Mouse (Mus musculus) inflammation-experienced regulatory T-cells, adult 6 months (primary cell): ENCODE data around the gene Chrne. TPM values are rescaled to one million over a fixed set of nuclear protein-coding genes. Genes with fewer than 3 reads are reported as not detected.

Experiments
- ATAC-seq: one replicate; pipeline ENCODE4 v1.8.0; 2017
- polyA plus RNA-seq, 3 experiments: library from polyadenylated mRNA; unstranded; fragments of 100-300 nt; shearing (Covaris generic); gene quantifications; one replicate each; pipeline ENCODE4 v1.2.1; 2017

Chrne gene
- 1 to 10 TPM in 1 of 3 experiments, under 1 TPM in 2; 0.51 to 3.0 (median 0.78) TPM for polyA plus RNA-seq

DNA sequence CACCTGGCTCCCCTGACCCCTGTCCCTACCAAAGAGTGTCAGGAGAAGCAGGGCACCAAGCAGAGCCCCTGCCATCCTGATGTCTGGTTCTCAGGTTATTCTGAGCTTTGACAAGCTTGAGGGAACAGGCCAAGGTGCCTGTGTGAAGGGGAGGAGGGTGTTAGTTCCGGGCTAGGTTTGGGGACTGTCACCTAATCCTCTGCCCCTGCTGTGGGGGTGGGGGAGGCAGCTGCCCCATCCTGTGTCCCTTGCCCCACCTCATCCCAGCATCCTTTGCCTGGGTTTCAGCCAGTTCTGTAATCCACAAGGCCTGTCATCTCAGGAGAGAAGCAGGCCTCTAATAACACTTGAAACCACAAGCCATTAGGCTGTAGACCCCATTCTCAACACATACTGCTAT lies at the start of gene Chrne:
TSS of gene Chrne (minus strand) at position 116 of the 400 bp plus-strand sequence.
- no peak for ATAC-seq

DNA sequence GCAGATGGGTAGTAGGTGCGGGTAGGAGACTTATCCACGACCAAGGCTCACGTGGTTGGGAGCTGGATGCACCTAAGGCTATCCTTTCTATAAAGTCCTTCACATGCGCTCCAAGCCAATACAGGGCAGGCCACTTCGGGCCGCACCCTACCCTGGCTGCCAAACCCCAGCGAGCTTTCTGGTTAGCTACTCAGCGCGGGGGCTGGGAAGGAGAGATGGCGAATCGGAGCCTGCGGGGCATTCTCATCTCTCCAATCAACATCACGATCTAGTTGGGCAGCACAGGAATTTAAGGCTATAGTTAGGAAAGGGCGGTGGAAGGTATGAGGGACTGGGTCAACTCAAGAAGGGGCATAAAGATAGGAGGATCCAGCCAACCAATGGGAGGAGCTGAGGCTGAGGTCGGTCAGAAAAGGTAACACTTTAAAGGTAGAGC lies 49.3 kb upstream of the Chrne start:
- ATAC-seq, result peak; percentile 6

DNA sequence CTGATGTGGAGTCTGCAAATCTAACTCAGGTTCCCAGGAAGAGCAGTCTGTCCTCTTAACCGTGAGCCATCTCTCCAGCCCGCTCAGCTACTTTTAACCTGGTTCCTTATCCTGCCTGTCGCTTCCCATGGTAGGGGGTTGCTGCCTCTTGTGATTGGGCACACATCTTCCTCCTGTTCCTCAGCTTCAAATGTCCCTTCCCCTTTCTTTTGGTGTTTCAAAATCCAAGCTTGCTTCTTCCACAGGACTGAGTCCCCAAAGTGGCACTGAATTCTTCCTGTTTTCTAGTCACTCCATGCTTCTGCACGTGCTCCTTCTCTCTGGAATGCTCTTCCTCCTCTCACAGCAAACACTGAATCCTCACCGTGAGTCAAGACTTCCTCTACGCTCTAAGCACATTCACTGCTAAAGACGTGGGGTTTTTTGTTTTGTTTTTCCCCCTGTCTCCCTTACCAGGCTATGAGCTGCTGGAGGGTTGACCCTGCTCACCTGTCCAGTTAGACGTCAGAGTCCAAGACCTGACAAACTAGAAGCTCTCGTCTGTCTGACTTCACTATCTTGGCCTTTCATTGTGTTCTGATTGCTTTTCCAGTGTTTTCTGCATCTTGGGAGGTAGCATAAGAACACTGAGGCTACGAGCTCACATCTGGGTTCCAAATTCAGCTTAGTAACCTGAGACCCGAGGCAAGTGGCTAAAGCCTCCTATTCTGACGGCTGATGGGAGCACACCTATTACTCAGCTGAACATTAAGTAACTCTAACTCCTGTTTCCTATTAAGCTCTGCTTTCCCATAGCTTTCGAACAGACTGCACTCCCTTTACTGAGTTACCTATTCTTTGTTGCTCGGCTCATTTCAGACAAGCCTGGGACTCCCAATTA lies 48.5 kb upstream of the Chrne start:
- ATAC-seq, result no peak

DNA sequence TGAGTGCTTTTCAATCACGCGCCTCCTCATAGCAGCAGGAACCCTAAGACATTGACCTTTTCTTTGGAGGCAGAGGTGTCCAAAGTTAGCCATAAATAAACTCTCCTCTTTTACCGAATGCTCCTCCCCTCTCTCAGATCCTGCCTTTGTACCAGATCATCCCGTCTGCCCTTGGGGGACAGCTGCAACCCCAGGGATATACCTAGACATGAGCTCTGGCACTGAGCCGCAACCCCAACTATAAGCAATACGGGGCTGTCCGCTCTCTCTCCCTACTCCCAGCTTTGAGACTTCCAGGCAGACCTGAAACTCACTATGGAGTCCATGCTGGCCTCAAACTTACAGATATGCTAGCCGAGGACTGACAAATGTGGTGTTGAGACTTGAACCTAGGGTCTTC lies 47.7 kb upstream of the Chrne start:
- ATAC-seq, result no peak

DNA sequence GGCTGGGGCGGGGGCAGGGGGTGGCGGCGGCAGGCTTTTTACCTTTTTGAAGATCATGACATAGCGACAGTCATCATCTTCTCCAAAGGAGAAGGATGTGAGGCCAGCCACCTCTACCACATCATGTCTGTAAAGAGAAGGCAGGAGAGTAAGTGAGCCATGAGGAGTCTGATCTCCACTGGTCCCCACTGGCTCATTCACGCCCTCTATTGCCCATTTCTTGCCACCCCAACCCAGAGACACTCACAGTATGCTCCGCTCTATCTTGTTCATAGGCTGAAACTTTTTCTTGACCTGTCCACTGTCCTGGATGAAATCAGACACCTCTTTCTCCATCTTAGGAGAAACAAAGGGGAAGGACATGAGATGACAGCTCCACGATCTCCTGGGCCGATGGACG lies 45.7 kb upstream of the Chrne start:
- ATAC-seq, result no peak

DNA sequence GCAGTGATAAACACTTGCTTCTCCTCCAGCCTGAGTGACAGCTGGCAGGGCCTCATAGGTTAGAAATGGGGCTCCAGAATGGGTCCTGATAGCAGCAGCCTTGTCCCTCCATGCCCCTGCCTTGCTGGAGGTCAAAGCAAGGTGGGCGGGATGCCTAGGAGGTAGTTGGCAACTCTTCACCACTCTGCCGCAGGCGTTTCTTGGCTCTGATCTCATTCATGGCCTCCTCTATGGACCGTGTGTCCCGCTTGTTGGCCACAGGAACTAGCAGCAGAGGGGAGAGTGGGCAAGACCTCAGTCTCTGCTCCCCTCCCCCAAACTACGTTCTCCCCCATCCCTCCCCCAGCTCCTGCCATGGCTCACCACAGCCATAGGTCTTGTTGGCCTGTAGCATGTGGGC lies 44.9 kb upstream of the Chrne start:
- no peak for ATAC-seq

DNA sequence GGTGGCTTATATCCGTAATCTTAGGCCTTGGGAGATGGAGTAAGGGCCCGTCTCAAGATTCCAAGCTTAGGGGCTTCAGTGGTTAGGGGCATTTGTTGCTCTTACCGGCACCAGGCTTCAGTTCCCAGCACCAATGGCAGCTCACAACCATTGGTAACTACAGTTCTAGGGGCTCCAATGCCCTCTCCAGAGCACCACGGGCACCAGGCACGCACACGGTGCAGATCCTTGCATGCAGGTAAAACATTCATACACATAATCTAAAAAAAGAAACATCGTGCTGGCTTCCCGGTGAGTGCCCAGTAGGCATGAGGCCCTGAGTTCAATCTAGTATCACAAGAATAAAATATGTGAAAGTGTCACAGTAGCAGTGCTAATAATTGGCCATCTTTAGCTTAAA lies 44.1 kb upstream of the Chrne start:
- no peak for ATAC-seq

DNA sequence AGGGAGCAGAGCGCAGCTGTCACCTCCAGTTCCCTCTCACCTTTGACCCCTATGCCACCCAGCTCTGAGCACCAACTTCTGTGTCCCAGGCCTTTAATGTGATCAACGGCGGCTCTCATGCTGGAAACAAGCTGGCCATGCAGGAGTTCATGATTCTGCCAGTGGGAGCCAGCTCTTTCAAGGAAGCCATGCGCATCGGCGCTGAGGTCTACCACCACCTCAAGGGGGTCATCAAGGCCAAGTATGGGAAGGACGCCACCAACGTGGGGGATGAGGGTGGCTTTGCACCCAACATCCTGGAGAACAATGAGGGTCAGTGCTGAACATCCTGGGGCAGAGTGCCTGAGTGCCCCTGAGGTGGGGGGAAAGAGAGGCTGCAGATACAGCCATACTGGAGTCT lies 41.6 kb upstream of the Chrne start:
- no peak for ATAC-seq

DNA sequence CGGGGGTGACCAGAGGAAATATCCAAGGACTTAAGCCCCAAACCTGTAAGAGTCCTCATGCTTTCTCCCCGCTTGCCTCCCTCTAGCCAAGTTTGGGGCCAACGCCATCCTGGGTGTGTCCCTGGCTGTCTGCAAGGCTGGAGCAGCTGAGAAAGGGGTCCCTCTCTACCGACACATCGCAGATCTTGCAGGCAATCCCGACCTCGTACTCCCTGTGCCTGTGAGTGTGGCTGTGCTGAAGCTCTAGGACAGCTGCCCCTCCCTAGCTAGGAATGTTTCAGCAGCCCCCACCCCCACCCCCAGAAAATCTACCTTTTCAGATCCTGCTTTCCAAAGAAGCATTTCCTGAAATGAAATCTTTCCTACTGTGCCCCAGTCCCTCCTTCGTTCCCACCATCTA lies 39.9 kb upstream of the Chrne start:
- ATAC-seq, result no peak

DNA sequence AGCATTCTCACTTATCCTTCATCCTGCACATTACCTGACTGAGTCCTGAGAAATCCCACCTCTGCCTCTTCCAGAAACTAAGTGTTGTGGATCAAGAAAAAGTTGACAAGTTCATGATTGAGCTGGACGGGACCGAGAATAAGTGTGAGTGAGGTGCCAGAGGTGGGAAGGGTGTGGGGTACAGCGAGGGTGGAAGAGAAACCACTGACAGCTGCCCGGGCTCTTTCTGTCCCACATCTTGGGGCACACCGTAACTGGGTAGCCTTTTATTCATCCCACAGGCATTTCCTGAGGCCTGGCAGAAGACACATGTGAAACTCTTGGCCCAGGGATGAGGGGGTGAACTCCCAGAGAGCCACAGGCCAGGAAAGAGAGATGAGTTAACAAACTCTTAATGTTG lies 39.5 kb upstream of the Chrne start:
- no peak for ATAC-seq

DNA sequence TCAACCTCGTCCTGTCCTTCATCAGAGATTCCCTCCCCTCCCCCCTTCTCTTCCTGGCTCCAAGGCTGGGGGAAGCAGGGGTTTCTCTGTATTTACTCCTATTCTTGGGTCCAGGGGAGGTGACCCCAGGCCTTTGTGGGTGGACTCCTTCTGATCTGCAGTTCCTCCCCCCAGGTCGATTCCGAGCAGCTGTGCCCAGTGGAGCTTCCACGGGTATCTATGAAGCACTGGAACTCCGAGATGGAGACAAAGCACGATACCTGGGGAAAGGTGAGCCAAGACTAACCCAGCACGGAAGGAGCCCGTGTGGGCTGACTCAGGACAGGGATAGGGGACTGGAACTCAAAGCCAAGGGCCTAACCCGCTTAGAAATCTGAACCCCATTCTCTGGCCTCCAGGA lies 39.0 kb upstream of the Chrne start:
- ATAC-seq, result no peak

DNA sequence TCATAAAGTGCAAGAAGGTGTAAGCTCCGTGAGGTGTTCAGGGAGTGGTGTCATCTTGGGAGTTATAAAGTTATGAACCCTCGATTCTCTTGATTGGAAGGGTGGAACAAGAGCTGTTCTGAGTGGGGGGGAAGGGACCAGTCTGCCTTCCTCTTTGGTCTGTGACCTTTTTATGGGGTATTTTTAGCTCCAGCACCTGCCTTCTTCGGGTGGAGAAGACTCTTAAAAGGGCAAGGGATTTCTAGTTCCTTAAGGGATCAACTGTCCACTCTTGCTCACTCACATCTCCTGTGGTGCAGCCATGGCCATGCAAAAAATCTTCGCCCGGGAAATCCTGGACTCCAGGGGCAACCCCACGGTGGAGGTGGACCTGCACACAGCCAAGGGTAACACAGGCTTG lies 38.6 kb upstream of the Chrne start:
- no peak for ATAC-seq

DNA sequence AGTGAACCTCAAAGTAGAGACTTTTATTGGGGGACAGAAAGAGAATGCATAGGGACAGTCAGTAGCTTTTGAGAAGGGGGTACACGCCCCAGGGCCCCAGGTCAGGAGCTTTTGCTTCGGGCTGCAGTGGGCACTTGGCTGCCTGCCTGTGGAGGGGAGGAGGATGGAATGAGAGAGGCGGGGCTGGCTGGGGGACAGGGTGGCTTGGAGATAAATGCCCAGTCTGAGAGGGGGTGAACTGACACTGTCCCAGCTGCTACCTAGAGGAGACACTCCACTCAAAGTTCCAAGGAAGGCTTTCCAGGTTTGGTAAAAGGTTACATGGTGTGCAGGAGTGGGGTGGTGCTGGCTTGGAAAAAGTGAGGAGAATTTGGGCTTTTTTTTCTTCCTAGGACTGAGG lies 37.9 kb upstream of the Chrne start, which contains the start of gene Eno3:
TSS of gene Eno3 (plus strand) at position 239 of the 400 bp plus-strand sequence.
- ATAC-seq, result no peak

DNA sequence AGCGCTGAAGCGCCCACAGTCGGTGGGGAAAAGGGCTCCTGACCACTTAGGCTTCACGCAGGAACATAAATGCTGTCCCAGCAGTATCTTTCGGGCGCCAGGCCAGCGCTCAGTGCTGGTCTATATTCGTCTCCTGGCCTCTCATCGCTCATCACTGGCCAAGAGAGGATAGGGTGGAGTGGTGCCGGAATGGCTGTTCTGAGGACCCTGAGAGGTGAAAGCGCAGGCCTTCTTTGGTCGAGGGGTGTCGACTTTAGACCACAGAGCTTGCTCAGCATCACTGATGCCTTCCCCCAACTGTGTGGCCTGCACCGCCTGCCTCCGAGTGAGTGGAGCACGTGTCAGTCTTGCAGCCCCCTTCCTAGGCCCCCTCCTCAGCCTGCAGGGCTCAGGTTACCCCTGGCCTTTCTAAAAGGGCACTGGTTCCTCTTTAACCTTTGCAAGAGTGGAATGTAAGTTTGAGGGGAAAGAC lies 37.5 kb upstream of the Chrne start:
- ATAC-seq, result no peak

DNA sequence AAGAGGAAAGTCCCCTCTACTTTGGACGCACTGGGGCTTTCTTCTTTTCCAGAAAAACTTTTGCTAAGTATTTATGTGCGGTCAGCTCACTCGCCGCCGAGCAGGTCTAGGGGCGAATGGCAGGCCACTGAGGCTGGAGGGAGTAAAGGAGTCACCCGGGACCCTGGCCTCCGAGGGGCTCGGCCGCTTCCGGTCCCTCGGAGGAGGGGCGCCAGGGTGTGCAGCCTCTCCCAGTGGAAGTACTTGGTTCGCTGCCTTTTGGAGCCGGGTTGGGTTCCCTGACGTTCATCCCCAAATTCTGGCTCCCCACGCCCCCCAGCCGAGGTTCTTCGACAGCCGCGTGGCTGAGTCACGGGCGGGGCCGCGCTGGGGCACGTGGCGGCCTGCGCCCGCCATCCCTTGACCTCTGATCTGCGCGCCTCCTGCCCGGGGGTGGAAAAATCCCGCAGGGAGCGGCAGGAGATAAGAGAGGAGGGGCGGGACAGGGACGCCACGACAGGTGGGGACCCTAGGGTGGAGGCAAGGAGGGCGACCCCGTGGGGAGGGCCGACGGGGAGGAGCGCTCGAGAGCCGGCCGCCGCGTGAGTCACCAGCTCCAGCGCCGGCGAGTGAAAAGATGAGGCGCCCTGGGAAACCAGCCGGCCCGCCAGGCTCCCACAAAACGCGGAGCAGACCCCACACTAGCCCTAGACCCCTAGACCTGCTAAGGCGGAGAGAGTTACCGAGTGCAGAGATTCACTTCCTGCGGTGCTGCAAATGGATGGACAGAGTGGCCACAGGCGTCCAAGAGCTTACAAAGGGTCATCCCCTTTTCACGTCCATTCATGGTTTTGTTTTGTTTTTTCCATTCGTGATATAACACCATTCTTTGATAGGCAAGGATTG lies 36.8 kb upstream of the Chrne start:
- peak; percentile 9 for ATAC-seq

DNA sequence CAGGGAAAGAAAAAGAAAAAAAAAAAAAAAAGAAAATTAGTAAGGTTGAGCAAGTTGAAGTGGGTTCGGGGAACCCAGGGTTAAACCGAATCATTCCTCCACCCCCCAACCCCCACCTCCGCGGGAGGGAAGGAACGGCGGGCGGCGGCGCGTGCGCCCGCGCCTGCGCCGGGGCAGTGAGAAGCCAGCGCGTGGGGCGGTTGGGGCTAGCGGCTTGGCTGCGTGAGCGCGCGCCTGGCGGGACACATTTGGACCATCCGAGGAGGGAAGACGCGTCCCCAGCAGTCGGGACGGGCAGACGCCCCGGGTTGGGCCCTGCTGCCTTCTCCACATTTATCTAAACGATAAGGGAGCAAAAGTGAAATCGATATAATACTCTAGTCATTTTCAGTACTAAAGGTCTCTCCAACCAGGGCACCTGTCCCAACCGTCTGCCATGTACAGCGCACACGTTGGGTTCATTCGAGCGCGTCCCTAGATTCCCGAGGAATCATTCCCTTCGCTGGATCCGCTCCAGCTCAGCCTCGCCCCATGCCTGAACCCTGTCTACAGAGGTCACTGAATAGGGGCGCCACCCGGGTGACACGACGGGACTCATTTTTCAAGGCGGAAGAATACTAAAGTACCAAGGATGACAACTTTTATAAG lies 36.0 kb upstream of the Chrne start:
- peak; percentile 27 for ATAC-seq

DNA sequence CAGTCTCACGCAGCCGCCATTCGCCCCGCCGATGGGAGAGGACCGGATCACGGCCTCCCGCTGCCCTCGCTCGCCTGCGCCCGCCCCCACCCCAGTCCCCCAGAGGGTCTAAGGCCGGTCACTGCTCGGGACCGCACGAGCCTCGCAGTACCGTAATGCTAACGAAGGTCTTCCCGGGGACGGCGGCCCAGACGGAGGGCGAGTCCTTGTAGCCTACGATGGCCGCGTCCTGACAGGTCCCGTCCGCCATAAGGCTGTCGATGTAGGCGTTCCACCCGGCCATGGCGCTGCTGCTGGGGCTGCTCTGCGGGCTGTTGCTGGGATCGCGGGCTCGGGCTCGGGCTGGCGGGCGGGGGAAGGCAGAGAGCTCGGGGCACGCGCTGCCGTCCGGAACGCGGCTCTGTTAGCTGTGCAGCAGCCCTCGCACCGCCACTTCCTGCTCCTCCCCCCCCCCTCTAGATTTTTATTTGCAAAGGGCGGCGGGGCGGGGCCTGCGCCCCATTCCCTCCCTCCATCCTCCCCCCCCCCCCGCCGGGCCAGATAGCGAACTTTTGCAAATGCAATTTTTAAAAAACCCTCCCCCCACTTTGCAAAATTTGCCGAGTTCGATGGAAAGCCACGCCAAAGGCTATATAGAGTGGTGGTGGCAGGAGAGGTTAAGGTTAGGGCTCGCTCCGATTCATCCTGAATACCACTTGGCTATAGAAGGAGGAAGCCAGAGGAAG lies 35.3 kb upstream of the Chrne start, which contains the start of gene Pfn1:
TSS of gene Pfn1 (minus strand) at position 447 of the 725 bp plus-strand sequence.
- peak; percentile 45 for ATAC-seq

DNA sequence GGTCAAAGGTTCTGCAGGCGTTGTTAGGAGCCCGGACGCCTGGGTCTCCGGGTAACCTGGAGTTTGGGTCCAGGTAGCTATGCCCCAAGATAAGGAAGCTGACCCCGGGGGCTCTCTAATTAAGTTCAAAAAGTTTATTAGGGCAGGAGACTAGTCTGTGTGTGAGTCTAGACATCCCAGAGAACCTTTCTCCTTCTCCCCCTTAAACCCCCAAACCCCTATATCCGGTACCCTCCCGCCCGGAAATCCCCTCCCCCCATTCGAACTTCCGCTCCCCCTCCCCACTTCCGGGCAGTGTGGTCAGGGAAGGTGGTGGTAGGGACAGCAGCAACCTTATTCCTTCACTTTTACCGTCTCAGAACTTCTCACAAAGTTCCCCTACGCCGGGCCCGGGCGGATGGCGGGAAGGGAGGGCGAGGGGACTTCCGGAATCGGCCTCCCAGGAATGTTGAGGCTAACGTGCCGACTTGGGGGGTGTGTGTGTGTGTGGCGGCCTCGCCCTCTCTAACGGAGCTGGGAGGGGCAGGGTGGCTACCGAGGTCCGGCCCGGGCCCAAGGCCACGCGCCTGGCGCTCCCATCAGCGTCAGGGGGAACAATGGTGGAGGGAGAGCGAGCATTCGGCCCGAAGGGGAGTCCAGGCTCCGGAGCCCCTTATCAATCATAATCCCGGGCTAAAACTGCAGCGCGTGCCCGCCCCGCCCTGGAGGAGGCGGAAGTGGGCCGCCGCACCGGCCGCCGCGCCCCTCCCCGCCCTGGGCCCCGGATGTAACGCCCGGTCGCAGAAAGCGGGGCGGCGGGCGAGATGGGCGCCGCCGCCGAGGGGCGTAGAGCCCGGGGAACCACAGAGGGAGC lies 34.6 kb upstream of the Chrne start:
- ATAC-seq, result no peak

DNA sequence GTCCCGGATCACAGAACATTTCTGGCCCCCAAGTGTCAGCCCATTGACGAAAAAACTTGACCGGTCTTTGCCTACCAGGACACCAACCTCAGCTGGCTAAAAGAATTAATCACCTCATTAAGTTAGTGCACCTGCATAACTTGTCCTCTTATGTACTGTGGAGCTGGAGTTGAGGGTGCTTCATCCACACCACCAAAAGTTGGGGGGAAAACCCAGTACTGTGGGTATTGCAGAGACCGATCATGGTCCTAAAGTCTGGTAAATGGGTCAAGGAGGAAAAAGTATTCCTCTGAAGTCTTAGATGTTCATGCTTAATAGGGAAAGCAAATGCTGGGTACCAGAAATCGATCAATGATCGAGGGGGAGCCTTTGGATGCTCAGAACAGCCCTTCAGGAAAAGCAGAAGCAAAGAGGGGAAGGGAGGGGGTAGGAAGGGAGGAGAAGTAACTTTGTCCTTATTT lies 33.9 kb upstream of the Chrne start:
- no peak for ATAC-seq

DNA sequence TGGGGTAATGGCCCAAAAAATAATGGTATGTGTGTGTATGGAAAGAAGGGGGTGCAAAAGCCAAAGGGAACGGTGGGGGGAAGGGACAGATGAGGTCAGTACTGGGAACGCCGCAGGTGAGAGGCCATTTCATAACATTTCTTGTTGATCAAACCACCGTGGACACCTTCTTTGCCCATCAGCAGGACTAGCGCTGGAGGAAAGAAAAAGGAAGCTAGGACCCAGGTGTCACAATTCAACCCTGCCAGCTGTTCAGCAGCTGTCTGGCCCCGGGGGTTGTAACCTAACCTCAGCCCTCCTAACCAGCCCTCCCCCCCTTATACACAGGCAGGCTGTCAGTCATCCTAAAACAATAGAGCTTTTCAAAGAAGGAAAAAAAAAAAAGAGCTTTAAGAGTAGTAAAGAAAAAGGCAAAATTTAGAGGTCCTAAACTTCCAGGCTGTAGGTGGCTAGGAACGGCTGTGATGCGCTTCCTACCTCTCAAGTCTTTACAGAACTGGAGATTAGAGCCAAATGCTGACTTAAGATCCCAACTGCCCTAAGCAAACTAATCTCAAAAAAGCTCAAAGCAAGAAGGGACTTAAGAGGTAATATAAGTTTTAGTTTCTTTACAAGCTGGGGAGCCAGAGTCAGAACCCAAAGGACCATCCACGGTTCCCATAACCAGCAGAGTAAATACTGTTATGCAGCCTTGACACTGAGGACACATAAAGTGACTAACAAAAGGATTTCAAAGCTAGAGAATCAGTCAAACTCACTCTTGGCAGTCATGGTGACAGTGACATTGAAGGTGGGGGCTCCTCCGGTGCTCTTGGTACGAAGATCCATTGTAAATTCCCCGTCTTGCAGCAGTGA lies 33.2 kb upstream of the Chrne start:
- ATAC-seq, result no peak
